Mouse (Mus musculus) neural tube, embryonic 11.5 days (tissue): ENCODE data around the gene Arfgef2. TPM values are rescaled to one million over a fixed set of nuclear protein-coding genes. Genes with fewer than 3 reads are reported as not detected.

Experiments used
- ATAC-seq: fragments of 200-750 bp; cut with Nextera tagmentation; 2 replicates; pipeline ENCODE4 v1.8.0; 2017; ENCODE audit warnings: moderate number of reproducible peaks, mild to moderate bottlenecking, moderate TSS enrichment, moderate library complexity; ENCODE audit not compliant: insufficient read depth, low FRiP score, low TSS enrichment
- DNase-seq: peaks from one replicate; pipeline ENCODE4 v3.0.0-alpha.2; 2015; ENCODE audit warnings: low spot score
- H3K27ac ChIP-seq: fragments of 300-500 bp; sonication (generic); 2 replicates; pipeline ENCODE4 v1.5.1; 2014; ENCODE audit warnings: low read depth, mild to moderate bottlenecking, low read length
- H3K27me3 ChIP-seq: fragments of 300-500 bp; sonication (generic); 2 replicates; pipeline ENCODE4 v1.6.1; 2014; ENCODE audit warnings: mild to moderate bottlenecking, low read length, mixed read lengths; ENCODE audit not compliant: control insufficient read depth, insufficient read depth
- H3K36me3 ChIP-seq: fragments of 300-500 bp; sonication (generic); 2 replicates; pipeline ENCODE4 v1.6.1; 2014; ENCODE audit warnings: mild to moderate bottlenecking, low read length, moderate library complexity, mixed read lengths; ENCODE audit not compliant: control insufficient read depth, insufficient read depth
- H3K4me1 ChIP-seq: fragments of 300-500 bp; sonication (generic); 2 replicates; pipeline ENCODE4 v1.6.1; 2014; ENCODE audit warnings: low read length, mixed read lengths; ENCODE audit not compliant: control insufficient read depth, insufficient read depth
- H3K4me2 ChIP-seq: fragments of 300-500 bp; sonication (generic); 2 replicates; pipeline ENCODE4 v1.6.1; 2014; ENCODE audit warnings: low read depth, mild to moderate bottlenecking, moderate library complexity
- H3K4me3 ChIP-seq: fragments of 300-500 bp; sonication (generic); 2 replicates; pipeline ENCODE4 v1.5.1; 2014; ENCODE audit warnings: low read depth, low read length
- H3K9ac ChIP-seq: fragments of 300-500 bp; sonication (generic); 2 replicates; pipeline ENCODE4 v1.6.1; 2014; ENCODE audit warnings: mild to moderate bottlenecking, low read length
- H3K9me3 ChIP-seq: fragments of 300-500 bp; sonication (generic); 2 replicates; pipeline ENCODE4 v1.6.1; 2016; ENCODE audit warnings: low read length; ENCODE audit not compliant: control insufficient read depth
- WGBS: fragments of 180-500 bp; shearing (Covaris S2); extraction: QIAGEN DNeasy Blood & Tissue Kit; methylation state at CpG from one replicate; pipeline ENCODE4 v1.1.7; 2014; 5-methylcytosine and 5-hydroxymethylcytosine counted together
- polyA plus RNA-seq: library from polyadenylated mRNA; unstranded; fragments of >200 nt; fragmentation: Nextera tagmentation; extraction: Ambion mirVana; gene quantifications from 2 replicates; pipeline ENCODE4 v1.2.1, GENCODE M21; 2014

Gene Arfgef2
- polyA plus RNA-seq, 1 experiment from 2014 or later, result 6.2 TPM

DNA sequence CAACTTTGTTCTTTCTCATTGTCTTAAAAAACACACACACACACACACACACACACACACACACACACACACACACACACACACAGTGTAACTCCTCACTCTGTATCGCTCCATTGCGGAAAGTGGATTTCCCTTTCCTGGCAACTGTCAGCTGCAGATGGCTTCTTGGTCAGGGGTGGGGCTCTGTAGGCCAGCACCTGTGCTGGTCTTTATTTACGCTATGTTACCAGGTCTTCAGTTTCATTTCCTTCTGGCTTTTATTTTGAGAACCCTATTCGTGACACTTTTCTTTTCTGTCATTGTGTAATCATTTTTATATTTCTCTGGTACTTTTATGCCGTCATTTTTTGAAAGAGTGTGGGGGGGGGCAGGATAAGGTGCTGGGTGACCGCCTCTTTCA is 70.2 kb downstream of the Arfgef2 start:
- peaks cover 6% of the 10 kb centered on the region for H3K36me3 ChIP-seq
- no peaks in the 10 kb centered on the region for H3K9me3 ChIP-seq

GRCm38 (mm10) chr2:166876331-166876730 is 70.9 kb downstream of the Arfgef2 start:
- Histone ChIP-seq H3K27ac (no peak overlapping the region), H3K9me3 (no peaks in the 10 kb centered on the region), H3K4me2 (no peak overlapping the region), H3K9ac (no peak overlapping the region), H3K4me1 (no peaks in the 10 kb centered on the region), H3K36me3 (peaks cover 5% of the 10 kb centered on the region; the same call in 1 of the 2 replicates), H3K27me3 (no peaks in the 10 kb centered on the region), H3K4me3 (no peak overlapping the region)
- no peak for ATAC-seq
- WGBS, result 89% methylated on average over 10 of the region's 10 CpGs
- no peak for DNase-seq

More for the DNA sequence above, 70.2 kb downstream of the Arfgef2 start:
- Histone ChIP-seq H3K9ac (no peak overlapping the region), H3K27ac (no peak overlapping the region), H3K4me2 (no peak overlapping the region), H3K4me3 (no peak overlapping the region), H3K27me3 (no peaks in the 10 kb centered on the region), H3K4me1 (no peaks in the 10 kb centered on the region)
- DNase-seq (no peak), ATAC-seq (no peak)
- WGBS, result 92% methylated on average over 6 of the region's 6 CpGs

- Histone ChIP-seq H3K9me3 (no peaks in the 10 kb centered on the region), H3K4me3 (no peak overlapping the region), H3K27ac (no peak overlapping the region), H3K27me3 (no peaks in the 10 kb centered on the region), H3K4me2 (no peak overlapping the region), H3K36me3 (peaks cover 3% of the 10 kb centered on the region; the same call in 1 of the 2 replicates), H3K9ac (no peak overlapping the region), H3K4me1 (no peaks in the 10 kb centered on the region)
- no peak for DNase-seq
- ATAC-seq, result no peak
- 93% methylated on average over 7 of the region's 7 CpGs for WGBS
These were observed 79.7 kb downstream of the Arfgef2 start for GRCm38 (mm10) chr2:166885066-166885465.

- Histone ChIP-seq H3K27me3 (no peaks in the 10 kb centered on the region), H3K4me1 (no peaks in the 10 kb centered on the region), H3K36me3 (peaks cover 3% of the 10 kb centered on the region; the same call in 1 of the 2 replicates), H3K9me3 (no peaks in the 10 kb centered on the region), H3K27ac (no peak overlapping the region), H3K4me2 (no peak overlapping the region), H3K4me3 (no peak overlapping the region), H3K9ac (no peak overlapping the region)
- ATAC-seq (no peak), DNase-seq (no peak)
- WGBS, result 79% methylated on average over 10 of the region's 10 CpGs
These were observed 80.2 kb downstream of the Arfgef2 start for GRCm38 (mm10) chr2:166885619-166886018.

DNA sequence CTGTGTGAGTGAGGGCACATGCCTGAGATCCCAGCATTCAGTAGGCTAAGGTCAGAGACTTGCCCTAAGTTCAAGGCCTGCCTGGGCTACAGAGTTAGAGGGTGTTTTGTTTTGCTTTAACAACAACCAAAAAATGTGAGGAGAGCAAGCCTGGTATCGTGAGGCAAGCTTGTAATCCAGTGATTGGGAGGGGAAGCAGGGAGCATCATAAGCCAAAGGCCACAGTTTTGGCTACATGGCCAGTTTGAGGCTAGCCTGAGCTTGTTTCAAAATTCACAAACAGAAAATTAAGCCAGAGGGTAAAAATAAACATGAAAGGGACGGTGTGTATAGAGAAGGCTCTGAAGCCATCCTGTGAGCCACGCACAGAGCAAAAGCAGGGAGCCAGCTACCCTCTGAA is 80.8 kb downstream of the Arfgef2 start:
- no peak overlapping the region for H3K9ac ChIP-seq
- H3K4me3 ChIP-seq, result no peak overlapping the region
- no peak overlapping the region for H3K27ac ChIP-seq
- H3K36me3 ChIP-seq, result peaks cover 3% of the 10 kb centered on the region; the same call in 1 of the 2 replicates
- no peak overlapping the region for H3K4me2 ChIP-seq
- no peaks in the 10 kb centered on the region for H3K4me1 ChIP-seq
- H3K9me3 ChIP-seq, result no peaks in the 10 kb centered on the region
- ATAC-seq (no peak), DNase-seq (no peak)
- WGBS, result 93% methylated on average over 3 of the region's 3 CpGs
- no peaks in the 10 kb centered on the region for H3K27me3 ChIP-seq

GRCm38 (mm10) chr2:166887816-166888215 is 82.4 kb downstream of the Arfgef2 start:
- Histone ChIP-seq H3K27me3 (no peaks in the 10 kb centered on the region), H3K4me1 (no peaks in the 10 kb centered on the region), H3K4me2 (no peak overlapping the region), H3K9me3 (no peaks in the 10 kb centered on the region), H3K36me3 (peaks cover 5% of the 10 kb centered on the region), H3K9ac (no peak overlapping the region), H3K27ac (no peak overlapping the region), H3K4me3 (no peak overlapping the region)
- peak; percentile 38 for DNase-seq
- ATAC-seq, result no peak
- WGBS, result 37% methylated on average over 11 of the region's 11 CpGs

GRCm38 (mm10) chr2:166891366-166891880 is 86.0 kb downstream of the Arfgef2 start:
- no peak overlapping the region for H3K9ac ChIP-seq
- ATAC-seq (no peak), DNase-seq (no peak)
- H3K27me3 ChIP-seq, result no peaks in the 10 kb centered on the region
- no peak overlapping the region for H3K4me3 ChIP-seq
- no peak overlapping the region for H3K4me2 ChIP-seq
- peaks cover 3% of the 10 kb centered on the region for H3K36me3 ChIP-seq
- H3K27ac ChIP-seq, result no peak overlapping the region
- H3K4me1 ChIP-seq, result no peaks in the 10 kb centered on the region
- 74% methylated on average over 9 of the region's 9 CpGs for WGBS
- H3K9me3 ChIP-seq, result no peaks in the 10 kb centered on the region

DNA sequence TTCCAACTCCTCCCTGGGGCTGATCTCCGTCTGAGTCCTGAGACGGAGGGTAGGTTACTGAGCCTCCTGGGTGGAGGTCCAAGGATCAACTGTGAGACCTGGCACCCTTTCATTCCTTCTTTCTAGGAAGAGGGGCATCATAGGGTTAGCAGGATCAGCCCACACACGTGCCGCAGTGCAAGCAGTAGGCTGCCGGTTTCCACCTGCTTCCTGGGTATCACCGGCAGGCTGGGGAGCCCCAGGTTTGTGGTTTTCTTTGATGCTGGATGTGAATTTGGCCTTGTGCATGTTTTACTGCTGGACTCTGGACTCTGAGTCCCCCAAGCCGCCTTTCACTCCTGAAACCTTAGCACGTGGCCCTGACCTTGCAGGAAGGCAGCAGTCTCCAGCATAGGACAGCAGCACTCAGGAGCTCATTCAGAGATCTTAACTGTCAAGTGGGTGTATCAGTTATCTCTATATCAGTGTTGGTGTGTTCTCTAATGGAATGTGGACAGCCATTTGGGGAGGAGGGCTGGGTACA is 86.8 kb downstream of the Arfgef2 start:
- H3K9ac ChIP-seq, result no peak overlapping the region
- no peak overlapping the region for H3K27ac ChIP-seq
- H3K27me3 ChIP-seq, result no peaks in the 10 kb centered on the region
- no peak overlapping the region for H3K4me2 ChIP-seq
- ATAC-seq (no peak), DNase-seq (no peak)
- no peaks in the 10 kb centered on the region for H3K9me3 ChIP-seq
- no peaks in the 10 kb centered on the region for H3K4me1 ChIP-seq
- H3K36me3 ChIP-seq, result peaks cover 3% of the 10 kb centered on the region
- WGBS, result 95% methylated on average over 8 of the region's 8 CpGs
- no peak overlapping the region for H3K4me3 ChIP-seq

DNA sequence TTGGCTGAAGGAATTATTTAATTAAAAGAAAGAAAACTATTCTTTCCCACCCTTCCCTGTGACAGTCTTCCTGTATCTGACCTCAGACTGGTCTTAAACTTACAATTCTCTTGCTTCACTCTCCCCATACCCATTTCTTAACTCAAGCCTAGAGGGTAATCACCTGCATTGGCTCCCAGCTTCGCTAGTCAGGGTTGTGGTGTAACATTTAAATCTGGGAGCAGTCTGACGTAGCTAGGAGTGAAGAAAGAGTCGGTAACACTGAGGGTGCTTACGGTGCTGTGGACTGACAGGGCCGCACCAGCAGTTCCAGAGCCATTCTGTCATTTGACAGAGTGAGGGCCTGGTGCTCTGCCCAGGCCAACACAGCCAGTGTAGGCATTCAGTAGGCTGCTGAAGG is 87.6 kb downstream of the Arfgef2 start:
- Histone ChIP-seq H3K9me3 (no peaks in the 10 kb centered on the region), H3K4me1 (no peaks in the 10 kb centered on the region), H3K4me2 (no peak overlapping the region), H3K36me3 (peaks cover 3% of the 10 kb centered on the region), H3K27ac (no peak overlapping the region), H3K9ac (no peak overlapping the region), H3K27me3 (no peaks in the 10 kb centered on the region), H3K4me3 (no peak overlapping the region)
- 95% methylated on average over 5 of the region's 5 CpGs for WGBS
- ATAC-seq (no peak), DNase-seq (no peak)
